Mouse (Mus musculus) CH12F3 (cell line): ENCODE data around the gene Crb2.

Experiments
- in situ Hi-C: fragments of 300-500 bp; cut with MboI; formaldehyde crosslinking; loops from 2 replicates; pipeline ENCODE4 v1.14.3; 2020; ENCODE audit warnings: low sequenced_read_pairs

The Crb2 gene

DNA sequence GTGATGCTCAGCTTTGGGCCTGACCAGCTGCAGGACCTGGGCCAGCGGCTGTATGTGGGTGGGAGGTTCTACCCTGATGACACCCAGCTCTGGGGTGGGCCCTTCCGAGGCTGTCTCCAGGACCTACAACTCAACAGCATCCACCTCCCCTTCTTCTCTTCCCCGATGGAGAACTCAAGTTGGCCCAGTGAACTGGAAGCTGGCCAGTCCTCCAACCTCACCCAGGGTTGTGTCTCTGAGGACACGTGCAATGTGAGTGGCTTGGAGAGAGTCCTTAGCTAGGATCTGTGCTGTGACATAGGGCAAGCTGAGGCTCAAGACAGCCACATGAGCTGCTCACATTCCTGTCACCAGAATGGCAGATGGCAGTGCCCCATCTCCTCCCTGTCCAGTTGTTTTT, 15.3 kb downstream of the Crb2 start:
- in situ Hi-C loops, result no loop called here

DNA sequence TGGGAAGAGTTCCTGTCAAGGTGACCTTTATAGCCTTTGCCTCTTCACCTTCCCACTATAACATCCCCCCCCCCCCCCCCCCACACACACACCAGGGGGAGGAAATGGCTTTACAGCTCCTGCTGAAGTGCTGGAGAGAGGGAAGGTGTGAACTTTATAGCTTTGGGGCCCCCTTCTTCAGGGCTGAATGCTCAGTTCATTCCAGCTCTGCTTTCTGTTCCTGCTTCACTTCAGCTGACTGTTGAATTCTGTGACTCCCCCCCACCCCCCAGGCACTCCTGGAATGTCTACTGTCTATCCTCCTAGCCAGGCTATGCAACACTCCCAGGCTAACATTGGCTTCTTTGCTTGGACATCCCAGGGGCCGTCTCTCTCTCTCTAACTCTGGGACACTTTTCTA, 20.0 kb downstream of the Crb2 start:
- in situ Hi-C loops, result no loop called here

DNA sequence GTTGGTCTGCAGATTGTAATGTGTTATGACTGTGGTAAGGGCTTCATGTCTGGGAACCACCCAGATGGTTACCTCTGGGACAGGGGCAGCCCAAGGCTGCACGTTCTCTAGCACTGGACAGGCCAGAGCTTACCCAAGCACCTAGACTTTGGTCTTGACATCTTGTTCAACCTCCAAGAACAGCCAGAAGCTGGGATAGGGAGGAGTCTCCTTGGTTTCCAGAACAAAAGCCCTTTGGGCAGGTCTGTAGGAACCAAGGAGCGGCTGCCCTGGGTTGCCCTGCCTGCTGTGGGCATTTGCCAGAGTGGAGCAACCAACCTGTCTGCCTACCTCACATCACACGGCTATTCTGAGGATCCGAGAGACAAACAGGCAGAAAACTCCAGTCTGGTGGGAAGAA, 21.0 kb downstream of the Crb2 start:
- in situ Hi-C loops, result no loop called here

DNA sequence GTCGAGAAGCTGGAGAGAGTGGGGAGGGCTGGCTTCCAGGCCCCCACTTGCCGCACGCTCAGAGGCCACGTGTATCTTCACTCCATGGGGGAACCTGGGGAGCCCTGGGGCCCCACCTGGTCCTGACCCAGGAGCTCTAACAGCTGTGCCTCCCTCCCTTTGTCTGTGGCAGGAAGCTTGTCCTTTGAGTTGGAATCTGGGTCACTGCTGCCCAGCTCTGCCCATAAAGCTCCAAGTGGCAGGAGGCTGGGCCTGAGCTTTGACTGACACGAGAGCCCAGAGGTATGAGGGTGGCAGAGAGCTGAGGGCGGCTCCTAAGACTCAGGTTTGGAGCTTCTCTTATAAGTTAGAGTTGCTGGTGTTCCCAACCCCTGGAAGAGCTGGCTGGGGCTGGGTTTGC, 23.1 kb downstream of the Crb2 start:
- in situ Hi-C loops, result no loop called here

DNA sequence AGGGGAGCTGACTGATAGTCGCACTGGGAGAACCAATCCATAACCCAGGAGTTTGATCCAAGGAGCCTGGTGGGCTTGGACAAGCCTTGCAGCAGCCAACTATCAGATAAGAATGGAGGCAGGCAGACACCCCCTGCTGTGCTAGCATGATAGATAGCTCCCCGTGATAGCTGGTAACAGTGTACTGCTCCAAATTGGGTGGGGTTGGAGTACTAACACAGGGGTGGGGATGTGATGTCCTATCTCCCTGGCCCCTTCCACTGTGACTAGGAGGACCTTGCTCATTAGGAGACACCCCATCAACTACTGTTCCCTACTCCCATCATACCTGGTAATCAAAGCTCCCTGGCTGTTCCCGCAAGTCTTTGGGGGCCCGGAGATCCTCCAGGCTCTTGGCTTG, 25.6 kb downstream of the Crb2 start:
- in situ Hi-C loops, result no loop called here

DNA sequence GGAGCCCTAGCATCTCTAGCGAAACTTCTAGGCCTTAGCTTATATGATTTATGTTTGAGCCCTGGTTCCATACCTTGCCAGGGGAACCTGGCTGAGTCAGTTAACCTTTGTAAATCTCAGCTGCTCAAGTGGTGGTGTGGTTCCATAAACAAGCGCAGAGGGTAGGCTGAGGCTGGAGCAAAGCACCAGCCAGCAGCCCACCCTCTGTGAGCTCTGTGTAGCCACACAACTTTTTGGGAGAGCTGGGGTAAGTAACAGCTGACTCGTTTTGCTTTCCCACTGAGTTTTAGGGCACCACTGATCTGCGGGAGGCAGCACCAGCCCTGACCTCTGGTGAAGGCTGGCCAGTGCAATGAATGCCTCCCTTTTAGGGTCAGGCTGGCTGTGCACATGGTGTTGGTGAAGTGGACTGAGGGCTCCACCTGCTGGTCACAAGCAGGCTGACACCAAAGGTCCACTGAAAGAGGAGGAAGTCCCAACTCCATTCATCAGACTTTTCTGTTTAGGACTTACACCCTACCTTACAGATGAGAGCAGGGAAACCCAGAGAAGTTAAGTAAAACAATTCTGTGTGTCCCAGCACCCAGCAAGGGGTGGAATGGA, 26.7 kb downstream of the Crb2 start:
- in situ Hi-C loops, result no loop called here

DNA sequence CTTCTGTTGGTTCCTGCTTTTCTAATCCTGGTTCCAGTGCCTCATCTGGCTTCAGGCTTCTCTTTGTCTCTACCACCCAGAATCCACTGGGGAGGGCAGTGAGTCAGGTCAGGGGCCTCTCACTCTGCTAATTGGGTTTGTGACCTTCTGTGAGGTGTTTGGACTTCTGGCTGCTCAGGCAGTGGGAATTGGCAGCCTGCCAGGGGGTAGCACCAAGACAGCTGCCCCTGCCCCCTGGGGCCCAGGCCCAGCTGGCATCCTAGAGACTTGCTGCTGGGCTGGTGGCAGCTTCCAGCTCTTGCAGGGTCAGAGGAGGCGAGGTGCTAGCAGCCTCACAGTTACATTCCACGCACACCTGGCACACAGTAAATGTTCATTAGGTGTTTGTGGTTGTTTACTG, 35.6 kb downstream of the Crb2 start:
- in situ Hi-C loops, result no loop called here

DNA sequence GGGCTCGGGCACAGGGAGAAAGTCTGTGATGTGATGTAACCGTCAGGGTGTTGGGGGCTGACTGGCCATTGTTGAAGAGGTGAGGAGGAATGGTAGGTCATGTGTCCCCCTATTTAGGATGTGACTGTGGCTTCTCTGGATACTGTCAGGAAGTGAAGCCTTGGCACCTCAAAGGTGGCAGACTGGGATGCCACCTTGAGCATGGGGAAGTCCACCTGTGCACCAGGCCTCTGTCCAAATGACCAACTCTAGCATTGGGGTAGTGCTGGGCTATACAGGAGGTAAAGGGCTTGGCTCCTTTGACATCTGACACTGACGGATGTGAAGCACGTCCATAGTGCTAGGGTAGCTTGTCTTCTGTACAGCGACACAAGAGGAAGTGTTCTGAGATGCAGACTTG, 36.4 kb downstream of the Crb2 start:
- in situ Hi-C loops, result no loop called here

DNA sequence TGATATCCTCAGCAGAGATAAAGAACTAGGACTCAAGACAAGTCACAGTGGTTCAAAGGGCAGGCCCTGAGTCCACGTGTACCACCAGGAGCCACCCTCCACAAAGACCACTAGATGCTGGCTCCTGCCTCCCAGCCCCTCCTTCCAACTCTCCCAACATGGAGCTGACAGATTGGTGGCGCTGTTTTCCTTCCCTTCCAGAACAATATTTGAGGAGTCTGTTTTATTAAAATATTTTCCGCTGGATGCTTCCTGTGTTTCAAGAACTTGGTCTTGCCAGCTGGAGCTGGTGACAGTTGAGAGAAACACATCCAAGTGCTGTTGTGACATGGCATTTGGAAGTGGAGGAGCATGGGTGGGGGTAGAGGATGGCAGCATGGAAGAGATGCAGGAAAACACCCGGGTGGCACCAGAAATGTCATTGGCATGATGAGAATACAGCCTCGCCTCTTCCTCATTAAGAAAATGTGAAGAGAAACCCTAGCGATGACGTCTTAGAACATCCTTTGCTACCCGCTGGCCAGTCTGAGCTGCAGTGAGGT, 38.8 kb downstream of the Crb2 start:
- in situ Hi-C loops, result no loop called here

DNA sequence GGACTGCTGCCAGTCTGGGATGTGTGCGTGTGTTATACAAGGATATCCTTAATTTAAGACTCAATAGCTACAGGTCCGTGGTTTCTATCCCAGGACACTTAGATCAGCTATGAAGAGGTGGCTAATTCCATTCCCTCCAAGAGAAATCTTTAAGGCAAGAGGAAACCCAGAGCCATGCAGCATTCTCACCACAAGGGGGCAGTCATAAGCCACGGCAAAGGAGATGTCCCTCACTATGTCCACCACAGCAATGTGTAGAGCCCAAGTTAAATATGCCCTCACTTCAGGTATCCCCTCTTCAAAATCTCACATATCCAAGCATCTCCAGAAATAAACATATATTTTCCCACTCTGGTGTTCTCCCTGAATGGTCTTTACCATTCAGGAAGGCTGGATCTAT, 39.6 kb downstream of the Crb2 start:
- in situ Hi-C loops, result no loop called here

DNA sequence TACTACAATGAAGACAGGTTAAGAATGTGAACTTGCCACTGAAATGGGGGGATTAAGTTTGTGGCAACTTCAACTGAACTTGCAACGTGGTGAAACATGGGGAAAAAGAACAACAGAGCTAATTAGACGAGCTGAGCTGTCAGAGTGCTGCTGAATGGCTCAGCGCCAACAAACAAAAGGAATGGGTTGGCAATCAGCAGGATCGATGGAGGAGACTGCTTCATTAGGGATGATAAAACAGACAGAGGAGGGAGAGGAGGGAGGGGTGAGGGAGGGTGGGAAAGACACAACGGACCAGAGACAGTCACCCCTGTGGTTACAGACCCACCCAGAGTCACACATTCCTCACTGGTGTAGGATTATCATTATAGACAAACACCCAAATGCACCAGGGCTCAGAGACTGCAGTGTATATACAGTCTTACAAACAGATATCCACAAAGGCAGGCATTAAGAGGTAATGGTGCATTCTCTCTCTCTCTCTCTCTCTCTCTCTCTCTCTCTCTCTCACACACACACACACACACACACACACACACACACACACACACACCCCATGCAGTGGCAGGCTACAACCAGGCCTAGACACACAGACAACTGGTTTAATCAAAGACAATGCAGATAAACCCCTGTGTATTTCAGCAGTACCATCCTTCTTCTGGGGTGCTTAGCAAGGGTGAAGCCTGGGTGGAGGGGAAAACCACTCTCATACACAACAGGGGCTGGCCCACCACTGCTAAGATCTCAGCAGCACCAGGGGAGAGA, 42.9 kb downstream of the Crb2 start:
- in situ Hi-C loops, result no loop called here

DNA sequence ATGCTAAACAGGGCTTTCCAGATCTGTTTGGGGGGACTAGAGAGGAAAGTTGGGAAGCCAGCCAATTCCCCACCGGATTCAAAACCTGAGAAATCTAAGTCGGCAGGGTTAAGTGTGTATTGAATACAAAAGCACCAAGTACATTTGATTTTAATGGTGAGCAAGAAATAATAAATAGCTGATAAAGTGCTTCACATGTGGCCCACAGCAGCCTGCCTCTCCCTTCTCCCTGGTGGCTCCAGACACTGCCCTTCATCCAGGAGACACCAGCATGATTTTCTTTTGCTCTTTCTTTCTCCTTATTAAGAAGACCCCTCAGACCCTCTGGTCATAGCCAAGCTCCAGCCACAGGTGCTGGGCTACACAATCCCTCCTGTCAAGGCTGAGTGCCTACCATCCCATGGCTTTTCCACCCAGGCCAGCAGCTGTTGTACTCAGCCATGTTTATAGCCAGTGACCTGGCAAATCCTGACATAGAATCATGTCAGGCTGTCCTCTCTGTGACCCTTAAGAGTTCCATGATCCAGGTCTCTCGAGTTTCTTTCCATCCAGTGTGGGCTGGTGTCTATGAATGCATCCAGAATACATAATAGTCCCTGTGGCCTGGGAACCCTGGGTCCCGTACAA, 43.6 kb downstream of the Crb2 start:
- in situ Hi-C loops, result loop anchor here (10.0 kb wide), 2 partner anchors 115 to 565 kb away; no protein-coding TSS in a partner anchor

DNA sequence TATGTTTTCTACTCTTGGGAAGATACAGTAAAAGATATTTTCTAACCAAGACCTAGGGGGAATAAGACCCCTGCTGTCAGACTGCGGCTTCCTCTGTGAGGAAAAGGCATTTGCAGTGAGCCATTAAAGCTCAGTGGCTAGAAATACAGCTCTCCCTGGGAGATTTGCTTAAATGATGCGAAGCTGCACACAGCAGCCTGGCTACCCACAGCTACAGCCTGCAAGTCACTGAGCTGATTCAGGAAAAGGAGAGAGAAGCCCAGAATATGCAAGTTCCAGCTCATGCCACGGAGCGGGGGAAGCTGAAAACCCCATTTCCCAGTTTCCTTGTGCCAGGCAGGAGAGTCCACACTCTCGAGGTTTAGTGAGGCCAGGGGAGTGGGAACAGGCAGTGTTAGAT, 46.1 kb downstream of the Crb2 start:
- in situ Hi-C loops, result loop anchor here (10.0 kb wide), 2 partner anchors 113 to 563 kb away; no protein-coding TSS in a partner anchor

DNA sequence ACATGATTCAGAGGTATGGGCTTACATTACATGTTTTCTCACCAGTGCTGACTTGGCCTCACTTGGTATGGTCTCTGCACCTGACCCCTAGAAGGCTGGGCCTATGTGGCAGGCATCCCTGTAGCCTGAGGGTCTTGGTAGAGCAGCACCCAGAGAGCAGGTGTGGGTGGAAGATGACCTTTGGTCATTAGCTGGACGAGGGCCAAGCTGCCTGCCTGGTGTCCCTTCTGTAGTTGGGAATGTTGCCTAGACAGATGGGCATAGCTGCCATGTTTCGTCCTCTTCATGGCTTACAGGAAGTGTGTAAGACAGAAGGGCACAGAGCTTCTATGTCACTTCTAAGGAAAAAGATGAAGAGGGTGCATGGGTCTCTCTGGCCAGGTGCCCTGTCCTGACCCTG, 47.8 kb downstream of the Crb2 start:
- in situ Hi-C loops, result loop anchor here (10.0 kb wide), 2 partner anchors 111 to 561 kb away; no protein-coding TSS in a partner anchor

DNA sequence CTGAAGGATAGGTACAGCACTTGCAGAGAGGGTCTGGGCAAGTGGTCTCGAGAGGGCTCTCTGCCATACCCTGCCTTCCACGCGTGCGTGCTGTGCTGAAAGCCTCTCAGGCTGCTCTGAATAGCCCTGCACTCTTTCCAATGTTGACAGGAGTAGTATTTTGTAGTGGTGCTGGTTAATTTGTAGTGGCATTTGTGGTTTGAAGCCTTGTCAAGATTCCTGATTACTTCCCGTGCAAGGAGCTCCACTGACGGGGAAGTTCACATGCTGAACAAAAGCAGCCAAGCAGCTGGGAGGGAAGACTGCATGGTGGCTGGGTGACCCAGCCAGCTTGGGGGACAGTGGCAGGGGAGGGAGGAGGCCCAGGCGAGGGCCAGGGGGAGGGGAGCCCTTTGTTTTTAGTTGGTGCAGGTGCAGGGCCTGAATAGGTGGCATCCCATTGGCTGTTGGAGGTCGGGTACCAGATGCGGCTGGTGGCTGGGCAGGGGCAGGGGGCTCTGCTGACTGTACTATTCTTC, 53.8 kb downstream of the Crb2 start:
- in situ Hi-C loops, result loop anchor here (10.0 kb wide), 2 partner anchors 105 to 555 kb away; no protein-coding TSS in a partner anchor

DNA sequence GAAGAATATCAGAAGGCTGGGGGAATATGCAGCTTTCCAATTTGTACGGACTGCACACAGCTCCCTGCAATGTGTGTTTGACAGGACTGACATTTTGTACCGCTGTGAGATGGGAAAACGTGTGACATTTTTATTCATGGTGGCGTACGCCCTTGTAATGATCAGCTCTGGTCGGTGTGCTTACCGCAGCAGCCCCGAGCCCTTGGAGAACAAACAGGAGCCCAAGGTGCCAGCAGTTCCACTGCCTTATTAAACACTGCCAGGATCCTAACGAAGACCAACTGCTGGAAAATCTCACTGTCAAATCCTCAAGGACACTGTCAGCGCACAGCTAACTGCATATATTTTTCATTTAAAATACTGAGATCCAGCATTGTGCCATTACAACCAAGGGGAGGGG, 56.2 kb downstream of the Crb2 start:
- in situ Hi-C loops, result no loop called here

DNA sequence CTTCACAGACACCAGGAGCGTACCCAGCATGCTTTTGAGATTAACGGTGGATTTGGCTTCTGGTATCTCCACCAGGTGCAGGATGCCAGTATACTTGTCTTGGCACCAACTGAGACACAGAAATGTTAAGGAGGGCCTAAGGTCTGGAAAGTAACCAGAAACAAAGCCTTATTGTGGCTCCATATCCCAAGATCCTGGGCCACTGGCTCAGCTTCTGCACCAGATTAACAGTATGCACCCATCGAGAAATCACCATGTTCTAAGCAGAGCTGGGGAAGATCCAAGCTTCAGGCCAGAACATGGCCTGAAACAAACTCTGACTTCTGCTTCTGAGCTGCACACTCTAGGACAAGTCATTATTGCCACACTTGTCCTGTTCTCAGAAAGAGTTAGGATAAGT, 60.9 kb downstream of the Crb2 start:
- in situ Hi-C loops, result no loop called here

DNA sequence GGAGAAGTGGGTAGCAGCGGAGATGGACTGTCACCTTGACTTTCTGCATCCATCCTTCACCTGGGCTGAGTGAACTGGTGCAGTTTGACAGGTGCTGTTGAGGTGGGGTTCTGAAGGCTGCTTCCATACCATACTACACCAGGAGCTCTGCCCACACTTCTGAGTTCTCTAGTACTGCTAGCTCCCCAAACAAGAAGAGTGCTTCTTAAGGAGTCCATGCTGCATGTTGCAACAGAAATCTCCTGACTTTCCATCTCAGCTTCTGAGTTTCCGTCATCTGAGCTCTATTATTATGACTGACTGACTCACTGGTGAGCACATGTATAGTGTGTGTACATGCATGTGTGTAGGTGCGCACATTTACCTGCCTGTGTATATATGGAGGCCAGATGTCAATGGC, 61.5 kb downstream of the Crb2 start:
- in situ Hi-C loops, result no loop called here

DNA sequence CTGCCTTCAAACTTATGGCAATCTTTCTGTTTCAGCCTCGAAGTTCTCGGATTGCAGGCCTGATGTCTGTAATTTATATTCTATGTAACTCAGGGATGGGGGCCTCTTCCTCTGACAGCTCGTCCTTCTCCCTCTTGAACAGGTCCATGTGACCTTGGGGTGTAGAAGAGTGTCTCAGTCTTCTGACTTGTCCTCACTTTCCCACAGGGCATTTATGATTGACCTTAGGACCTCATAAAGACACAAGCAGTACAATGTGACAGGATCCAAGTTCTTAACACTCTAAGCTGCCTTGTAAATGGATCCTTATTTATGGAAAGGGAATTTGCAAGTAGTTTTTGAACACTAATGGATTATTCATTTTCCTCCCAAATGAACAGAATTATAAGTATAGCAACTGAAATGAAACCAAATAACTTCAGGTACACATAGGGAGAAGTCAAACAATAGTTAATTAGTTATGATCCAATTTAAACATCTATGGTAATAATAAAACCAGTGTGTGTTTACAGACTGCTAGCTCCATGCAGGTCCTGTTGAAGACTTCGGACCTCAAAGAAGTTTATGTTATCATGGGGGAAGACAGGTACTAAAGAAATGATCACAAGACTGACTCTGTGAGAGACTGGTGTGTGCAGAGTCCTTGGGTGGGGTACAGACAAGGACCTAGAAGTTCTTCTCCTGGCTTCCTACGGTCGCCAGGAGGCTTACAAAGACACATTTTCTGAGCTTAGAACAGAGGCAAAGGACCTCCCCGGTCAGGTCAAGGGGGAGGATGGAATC, 62.3 kb downstream of the Crb2 start:
- in situ Hi-C loops, result no loop called here

DNA sequence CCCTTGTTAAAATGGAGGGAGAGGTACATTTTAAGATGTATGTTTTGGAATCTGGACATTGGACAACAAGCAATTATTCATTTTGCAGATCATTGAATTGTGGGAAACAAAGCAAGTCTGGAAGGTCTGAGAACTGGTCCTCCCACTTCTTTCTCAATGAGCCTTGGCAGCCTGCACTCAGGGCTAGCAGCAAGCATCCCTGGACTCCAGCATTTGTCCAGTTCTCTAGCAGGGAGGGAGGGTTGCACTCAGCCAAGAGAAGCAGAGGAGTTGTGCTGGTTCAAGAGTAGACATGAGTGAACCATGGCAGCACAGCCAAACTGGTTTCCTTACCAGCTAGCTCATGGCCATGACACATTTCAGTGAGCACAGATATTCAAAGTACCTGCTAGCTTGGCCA, 63.9 kb downstream of the Crb2 start:
- in situ Hi-C loops, result no loop called here

DNA sequence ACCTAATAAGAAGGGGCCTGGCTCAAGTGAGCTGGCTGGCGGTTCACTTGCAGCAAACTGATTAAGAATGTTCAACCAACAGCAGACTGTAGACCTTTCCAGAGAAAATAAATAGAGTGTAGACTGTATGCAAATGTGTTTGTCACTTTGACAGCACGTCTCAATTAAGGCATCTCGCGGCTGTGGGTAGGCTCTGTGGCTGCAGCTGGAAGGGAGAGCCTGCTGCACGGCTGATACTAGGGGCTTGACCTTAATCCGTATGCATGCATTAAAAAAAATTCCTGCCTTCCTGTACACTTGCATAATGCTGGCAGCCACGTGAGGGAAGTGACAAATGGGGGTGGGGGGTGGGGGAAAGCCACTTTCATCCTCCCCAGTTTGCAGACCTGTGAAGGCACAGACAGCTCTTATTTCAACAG, 66.1 kb downstream of the Crb2 start:
- in situ Hi-C loops, result no loop called here
